Mouse (Mus musculus) midbrain, embryonic 11.5 days (tissue): ENCODE data around the gene Ccdc180. TPM values are rescaled to one million over a fixed set of nuclear protein-coding genes. Genes with fewer than 3 reads are reported as not detected.

Experiments
- ATAC-seq: fragments of 200-750 bp; cut with Nextera tagmentation; 2 replicates; pipeline ENCODE4 v1.8.0; 2017; ENCODE audit warnings: moderate TSS enrichment, moderate library complexity; ENCODE audit not compliant: low FRiP score
- DNase-seq: peaks from one replicate; pipeline ENCODE4 v3.0.0; 2015; ENCODE audit warnings: low spot score; ENCODE audit errors: missing footprints
- H3K27ac ChIP-seq: fragments of 300-500 bp; sonication (generic); 2 replicates; pipeline ENCODE4 v1.5.1; 2014; ENCODE audit warnings: low read depth, low read length
- H3K27me3 ChIP-seq: fragments of 300-500 bp; sonication (generic); 2 replicates; pipeline ENCODE4 v1.6.1; 2014; ENCODE audit warnings: mild to moderate bottlenecking, low read length, moderate library complexity, mixed read lengths; ENCODE audit not compliant: control insufficient read depth, insufficient read depth
- H3K36me3 ChIP-seq: fragments of 300-500 bp; sonication (generic); 2 replicates; pipeline ENCODE4 v1.6.1; 2014; ENCODE audit warnings: mild to moderate bottlenecking, low read length, moderate library complexity, mixed read lengths; ENCODE audit not compliant: control insufficient read depth, insufficient read depth
- H3K4me1 ChIP-seq: fragments of 300-500 bp; sonication (generic); 2 replicates; pipeline ENCODE4 v1.6.1; 2014; ENCODE audit warnings: low read length; ENCODE audit not compliant: control insufficient read depth, insufficient read depth
- H3K4me2 ChIP-seq: fragments of 300-500 bp; sonication (generic); 2 replicates; pipeline ENCODE4 v1.6.1; 2014; ENCODE audit warnings: mild to moderate bottlenecking, moderate library complexity
- H3K4me3 ChIP-seq: fragments of 300-500 bp; sonication (generic); 2 replicates; pipeline ENCODE4 v1.5.1; 2014; ENCODE audit warnings: low read depth, low read length
- H3K9ac ChIP-seq: fragments of 300-500 bp; sonication (generic); 2 replicates; pipeline ENCODE4 v1.6.1; 2014; ENCODE audit warnings: low read length
- H3K9me3 ChIP-seq: fragments of 300-500 bp; sonication (generic); 2 replicates; pipeline ENCODE4 v1.6.1; 2016; ENCODE audit warnings: low read length; ENCODE audit not compliant: control insufficient read depth
- WGBS: fragments of 180-500 bp; shearing (Covaris S2); extraction: QIAGEN DNeasy Blood & Tissue Kit; methylation state at CpG from one replicate; pipeline ENCODE4 v1.1.7; 2014; 5-methylcytosine and 5-hydroxymethylcytosine counted together
- polyA plus RNA-seq: library from polyadenylated mRNA; unstranded; fragments of >200 nt; fragmentation: Nextera tagmentation; extraction: Ambion mirVana; gene quantifications from 2 replicates; pipeline ENCODE4 v1.2.1, GENCODE M21; 2014

Gene Ccdc180
- polyA plus RNA-seq, 1 experiment from 2014 or later: not detected

GRCm38 (mm10) chr4:45928561-45928960, 38.5 kb downstream of the Ccdc180 start:
- DNase-seq (no peak), ATAC-seq (no peak)
- Histone ChIP-seq H3K27me3 (no peaks in the 10 kb centered on the region), H3K9ac (no peak overlapping the region), H3K4me1 (no peaks in the 10 kb centered on the region), H3K27ac (no peak overlapping the region), H3K4me3 (no peak overlapping the region), H3K36me3 (no peaks in the 10 kb centered on the region), H3K4me2 (no peak overlapping the region), H3K9me3 (no peaks in the 10 kb centered on the region)
- 88% methylated on average over 4 of the region's 4 CpGs for WGBS

- Histone ChIP-seq H3K9ac (no peak overlapping the region), H3K4me1 (no peaks in the 10 kb centered on the region), H3K36me3 (no peaks in the 10 kb centered on the region), H3K27ac (no peak overlapping the region), H3K9me3 (no peaks in the 10 kb centered on the region), H3K27me3 (no peaks in the 10 kb centered on the region), H3K4me2 (no peak overlapping the region), H3K4me3 (no peak overlapping the region)
- peak; percentile 94 for DNase-seq
- peak; percentile 58; the same call in 1 of the 2 replicates for ATAC-seq
- 31% methylated on average over 13 of the region's 13 CpGs for WGBS
These were observed 51.5 kb downstream of the Ccdc180 start for GRCm38 (mm10) chr4:45941628-45942044.

- Histone ChIP-seq H3K36me3 (no peaks in the 10 kb centered on the region), H3K4me2 (no peak overlapping the region), H3K4me3 (no peak overlapping the region), H3K27ac (no peak overlapping the region), H3K9me3 (no peaks in the 10 kb centered on the region), H3K4me1 (no peaks in the 10 kb centered on the region), H3K27me3 (no peaks in the 10 kb centered on the region), H3K9ac (no peak overlapping the region)
- no peak for ATAC-seq
- no peak for DNase-seq
- 79% methylated on average over 8 of the region's 8 CpGs for WGBS
These were observed 57.6 kb downstream of the Ccdc180 start for GRCm38 (mm10) chr4:45947729-45948128.

GRCm38 (mm10) chr4:45949109-45949848, 59.2 kb downstream of the Ccdc180 start:
- Histone ChIP-seq H3K4me2 (no peak overlapping the region), H3K9ac (no peak overlapping the region), H3K9me3 (no peaks in the 10 kb centered on the region), H3K4me3 (no peak overlapping the region), H3K27ac (no peak overlapping the region), H3K36me3 (no peaks in the 10 kb centered on the region), H3K27me3 (no peaks in the 10 kb centered on the region), H3K4me1 (no peaks in the 10 kb centered on the region)
- ATAC-seq (no peak), DNase-seq (no peak)
- WGBS: 79% methylated on average over 7 of the region's 7 CpGs

- H3K4me3 ChIP-seq: no peak overlapping the region
- no peak for ATAC-seq
These were observed 61.7 kb downstream of the Ccdc180 start for GRCm38 (mm10) chr4:45951830-45952229.

GRCm38 (mm10) chr4:45953025-45953919, 63.2 kb downstream of the Ccdc180 start:
- 92% methylated on average over 23 of the region's 23 CpGs for WGBS
- Histone ChIP-seq H3K4me2 (no peak overlapping the region), H3K9me3 (no peaks in the 10 kb centered on the region), H3K36me3 (no peaks in the 10 kb centered on the region), H3K27ac (no peak overlapping the region), H3K9ac (no peak overlapping the region), H3K4me3 (no peak overlapping the region), H3K27me3 (no peaks in the 10 kb centered on the region), H3K4me1 (no peaks in the 10 kb centered on the region)
- no peak for DNase-seq
- ATAC-seq: no peak

More at GRCm38 (mm10) chr4:45951830-45952229, 61.7 kb downstream of the Ccdc180 start:
- Histone ChIP-seq H3K4me1 (no peaks in the 10 kb centered on the region), H3K4me2 (no peak overlapping the region), H3K36me3 (no peaks in the 10 kb centered on the region), H3K27me3 (no peaks in the 10 kb centered on the region), H3K27ac (no peak overlapping the region), H3K9ac (no peak overlapping the region), H3K9me3 (no peaks in the 10 kb centered on the region)
- 95% methylated on average over 18 of the region's 18 CpGs for WGBS
- DNase-seq: no peak

GRCm38 (mm10) chr4:45955235-45955634, 65.1 kb downstream of the Ccdc180 start:
- H3K4me2 ChIP-seq: no peak overlapping the region
- no peaks in the 10 kb centered on the region for H3K27me3 ChIP-seq
- H3K9ac ChIP-seq: no peak overlapping the region
- H3K9me3 ChIP-seq: no peaks in the 10 kb centered on the region
- WGBS: 82% methylated on average over 4 of the region's 4 CpGs
- H3K27ac ChIP-seq: no peak overlapping the region
- no peak for ATAC-seq
- no peaks in the 10 kb centered on the region for H3K36me3 ChIP-seq
- no peaks in the 10 kb centered on the region for H3K4me1 ChIP-seq
- no peak for DNase-seq
- H3K4me3 ChIP-seq: no peak overlapping the region

- no peak for ATAC-seq
- Histone ChIP-seq H3K36me3 (no peaks in the 10 kb centered on the region), H3K4me3 (no peak overlapping the region), H3K4me2 (no peak overlapping the region), H3K27ac (no peak overlapping the region), H3K9me3 (no peaks in the 10 kb centered on the region), H3K4me1 (no peaks in the 10 kb centered on the region), H3K27me3 (no peaks in the 10 kb centered on the region), H3K9ac (no peak overlapping the region)
- DNase-seq: no peak
- 96% methylated on average over 8 of the region's 8 CpGs for WGBS
These were observed 66.0 kb downstream of the Ccdc180 start for GRCm38 (mm10) chr4:45956131-45956530.

GRCm38 (mm10) chr4:45956706-45957105, 66.6 kb downstream of the Ccdc180 start:
- ATAC-seq (no peak), DNase-seq (no peak)
- Histone ChIP-seq H3K4me1 (no peaks in the 10 kb centered on the region), H3K4me2 (no peak overlapping the region), H3K4me3 (no peak overlapping the region), H3K27me3 (no peaks in the 10 kb centered on the region), H3K27ac (no peak overlapping the region), H3K9me3 (no peaks in the 10 kb centered on the region), H3K36me3 (no peaks in the 10 kb centered on the region), H3K9ac (no peak overlapping the region)
- WGBS: 90% methylated on average over 4 of the region's 4 CpGs
